Comparison of ENCODE assay signal across 11 mouse cellular contexts in genomic region chr5:5055494-5055893, GRCm38 (mm10).
"Had no signal": no experiment of that assay in that cellular context is flagged by ENCODE, and none has a peak within 500 bp of the region (broad histone marks: within the 10 kb centered on the region; RNA-seq: fewer than 3 reads in every experiment).

No protein-coding gene starts in this region.

- H3K4me1 ChIP-seq: limb, embryonic 12.5 days; liver, embryonic 13.5 days had no signal

- H3K9me3 ChIP-seq: limb, embryonic 12.5 days; liver, embryonic 13.5 days had no signal

- H3K36me3 ChIP-seq: limb, embryonic 12.5 days; liver, embryonic 13.5 days had no signal

- H3K27me3 ChIP-seq: limb, embryonic 12.5 days; liver, embryonic 13.5 days had no signal

- ATAC-seq: liver, postnatal 0 days; midbrain, embryonic 16.5 days had no signal

- H3K9ac ChIP-seq: limb, embryonic 12.5 days; liver, embryonic 13.5 days; liver, postnatal 0 days had no signal

- H3K4me3 ChIP-seq: layer of hippocampus, adult 2 months; limb, embryonic 12.5 days; liver, embryonic 13.5 days had no signal

- DNase-seq: kidney, adult 18-20 months; kidney, postnatal 10 days; kidney, postnatal 4 days; liver; liver, embryonic 13.5 days; liver, postnatal 0 days; right cerebral cortex, adult 18-20 months; right cerebral cortex, postnatal 25 days had no signal

- H3K4me2 ChIP-seq: limb, embryonic 12.5 days; liver, embryonic 13.5 days had no signal

- H3K27ac ChIP-seq: liver, embryonic 13.5 days had no signal
